Mouse (Mus musculus) brown adipose tissue, adult 24 weeks (tissue): ENCODE results near the gene Gins1. TPM values are rescaled to one million over a fixed set of nuclear protein-coding genes. Genes with fewer than 3 reads are reported as not detected.
"Not testable (repeated sequence)": the region's sequence is repeated elsewhere in the genome, so short reads cannot be mapped to it uniquely, and the experiment has no call there.

Experiments
- H3K27ac ChIP-seq: fragments of 200-500 bp; replicated peaks from 2 replicates; pipeline ENCODE4 v1.5.1; 2012; ENCODE audit warnings: low read depth, mild to moderate bottlenecking, low read length
- H3K4me1 ChIP-seq: fragments of 200-500 bp; 2 replicates; pipeline ENCODE4 v1.6.1; 2012; ENCODE audit warnings: low read length, mixed read lengths; ENCODE audit not compliant: control insufficient read depth, insufficient read depth, insufficient read length
- H3K4me3 ChIP-seq: fragments of 200-500 bp; 2 replicates; pipeline ENCODE4 v1.5.1; 2012; ENCODE audit warnings: low read depth, mild to moderate bottlenecking, low read length, moderate library complexity; ENCODE audit not compliant: insufficient read depth
- polyA plus RNA-seq: library from polyadenylated mRNA; stranded (reverse); fragments of >200 nt; gene quantifications from 2 replicates; pipeline ENCODE4 v1.2.4, GENCODE M21; 2012; ENCODE audit not compliant: missing spikeins, insufficient read depth, insufficient read length

The Gins1 gene
- polyA plus RNA-seq, 1 experiment = 3.8 TPM

DNA sequence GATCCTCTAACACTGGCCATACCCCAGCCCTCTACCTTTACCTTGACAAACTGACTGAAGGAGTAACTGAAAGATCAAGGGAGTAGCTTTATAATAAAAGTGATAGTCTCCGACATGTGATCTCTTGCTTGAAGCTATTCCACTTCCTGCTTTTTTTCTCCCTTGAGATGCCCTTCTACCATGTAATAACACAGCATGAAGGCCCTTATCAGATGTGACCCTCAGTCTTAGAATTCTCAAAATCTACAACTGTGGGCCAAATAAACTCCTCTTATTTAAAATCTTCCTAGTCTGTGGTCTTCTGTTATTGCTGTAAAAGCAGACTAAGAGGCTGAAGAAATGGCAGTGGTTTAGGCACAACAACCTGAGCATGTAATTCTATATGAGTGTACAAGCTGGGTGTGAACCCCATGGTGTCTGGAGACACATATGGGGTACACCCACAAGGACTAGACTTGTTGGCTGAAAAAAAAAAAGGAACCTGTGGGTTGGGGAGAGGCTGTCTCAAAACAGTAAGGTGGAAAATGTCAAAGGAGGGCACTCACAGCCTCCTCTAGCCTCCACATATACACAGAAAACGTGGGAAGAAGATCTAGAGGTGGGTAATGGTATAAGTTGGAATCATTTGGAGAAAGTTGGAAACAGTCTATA is 10.5 kb upstream of the Gins1 start:
- H3K27ac ChIP-seq = no peak overlapping the region
- peaks cover 5% of the 10 kb centered on the region; the same call in 1 of the 2 replicates for H3K4me1 ChIP-seq
- no peak overlapping the region for H3K4me3 ChIP-seq

DNA sequence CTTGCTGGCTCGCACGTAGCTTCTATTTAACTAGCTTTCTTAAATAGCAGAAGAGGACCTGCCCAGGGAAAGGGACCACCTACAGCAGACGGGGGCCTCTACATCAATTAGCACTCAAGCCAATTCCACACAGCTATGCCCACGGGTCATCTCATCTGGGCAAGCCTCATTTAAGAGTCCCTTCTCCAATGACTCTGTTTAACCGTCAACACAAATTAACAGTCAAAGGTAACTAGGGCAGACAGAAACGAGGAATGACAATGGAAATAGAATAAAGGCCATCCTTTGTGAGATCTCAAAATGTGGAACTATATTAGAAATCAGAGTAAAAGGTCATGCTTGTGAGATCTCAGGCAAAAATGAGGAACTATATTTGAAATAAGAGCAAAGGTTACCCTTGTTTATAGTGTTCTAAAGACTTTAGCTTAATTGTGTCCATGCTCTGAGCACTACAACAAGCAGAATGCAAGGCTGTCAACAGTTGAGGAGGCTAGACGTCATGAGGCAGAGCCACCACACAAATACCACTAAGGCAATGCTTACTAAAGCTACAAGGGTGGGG is 9.4 kb upstream of the Gins1 start:
- Histone ChIP-seq H3K27ac (peak overlapping the region; percentile 66), H3K4me1 (peaks cover 5% of the 10 kb centered on the region; the same call in 1 of the 2 replicates), H3K4me3 (no peak overlapping the region)

DNA sequence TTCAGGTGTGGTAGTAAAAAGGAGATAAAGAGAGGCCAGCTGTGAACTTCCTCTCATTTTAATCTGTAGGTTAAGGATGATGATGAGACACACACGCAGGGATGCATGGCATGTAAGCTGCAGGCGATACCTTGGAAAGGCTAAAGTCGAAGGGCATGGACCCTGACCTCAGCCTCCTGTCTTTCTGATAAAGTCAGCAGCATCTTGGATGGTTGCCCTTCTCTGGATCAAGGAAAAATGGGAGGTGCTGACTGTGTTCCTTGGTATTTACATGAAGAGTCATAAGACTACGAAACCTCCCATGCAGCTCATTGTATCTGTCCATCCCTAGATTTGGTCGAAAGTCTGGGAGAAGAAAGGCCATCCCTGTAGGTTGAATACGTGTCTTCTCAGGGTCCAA is 4.9 kb upstream of the Gins1 start:
- H3K27ac ChIP-seq = no peak overlapping the region
- peaks cover 13% of the 10 kb centered on the region for H3K4me1 ChIP-seq
- no peak overlapping the region for H3K4me3 ChIP-seq

DNA sequence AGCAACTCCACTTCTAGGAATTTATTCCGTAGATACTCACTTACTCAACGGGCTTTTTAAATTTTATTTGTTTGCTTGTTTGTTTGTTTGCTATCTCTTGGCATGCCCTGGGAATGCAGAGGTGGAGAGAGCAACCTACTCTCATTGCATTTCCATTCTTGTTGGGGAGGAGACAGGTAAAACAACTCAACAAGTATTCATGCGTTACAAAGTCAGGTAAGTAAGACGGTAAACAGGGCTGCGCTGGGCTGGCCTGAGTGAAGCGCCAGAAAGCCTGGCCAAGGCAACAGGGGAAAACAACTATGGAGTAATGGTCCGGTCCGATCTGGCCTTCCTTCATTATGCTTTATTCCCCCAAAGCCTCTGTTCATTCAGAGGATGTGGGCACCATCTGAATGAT is 2.9 kb upstream of the Gins1 start:
- Histone ChIP-seq H3K4me1 (peaks cover 9% of the 10 kb centered on the region), H3K4me3 (peak overlapping the region; percentile 36; the same call in 1 of the 2 replicates)

DNA sequence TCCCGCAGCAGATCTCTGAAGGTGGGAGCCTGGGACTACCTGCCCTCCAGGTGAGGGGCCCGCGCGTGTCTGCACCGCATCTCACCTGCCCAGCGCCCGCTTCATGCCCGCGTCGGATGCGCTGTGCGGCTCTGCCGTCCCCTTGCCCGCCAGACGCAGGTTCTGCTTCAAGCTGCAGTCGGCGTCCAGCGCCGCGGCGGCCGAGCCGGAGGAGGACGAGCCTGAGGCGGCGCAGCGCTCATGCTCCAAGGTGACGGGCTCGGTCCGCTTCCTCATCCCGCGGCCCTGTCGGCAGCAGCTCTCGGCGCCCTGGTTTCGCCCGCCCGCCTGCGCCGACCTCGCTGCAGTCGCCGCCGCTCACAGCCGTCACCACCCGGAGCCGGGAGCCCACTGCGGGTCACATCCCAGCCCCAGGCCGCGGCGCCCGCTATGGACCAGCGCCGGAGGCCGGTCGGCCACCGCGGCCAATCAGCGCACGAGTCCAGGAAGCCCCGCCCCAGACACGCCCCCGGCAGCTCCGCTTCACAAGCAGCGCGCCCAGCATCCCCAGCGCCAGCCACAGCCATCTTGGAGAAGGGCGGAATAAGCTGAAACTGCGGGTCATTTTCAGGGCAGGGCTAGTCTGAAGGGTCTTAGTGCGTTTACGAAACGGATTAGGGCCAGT is 796 bp upstream of the Gins1 start, which contains the start of gene Abhd12:
Gene Abhd12 (minus strand): TSS at position 470 of the 664 bp plus-strand sequence.
- Histone ChIP-seq H3K4me3 (peak within 1 kb of the TSS; percentile 90), H3K4me1 (peaks cover 9% of the 10 kb centered on the region), H3K27ac (peak within 1 kb of the TSS; percentile 95)

More for the DNA sequence above, 2.9 kb upstream of the Gins1 start:
- no peak overlapping the region for H3K27ac ChIP-seq

DNA sequence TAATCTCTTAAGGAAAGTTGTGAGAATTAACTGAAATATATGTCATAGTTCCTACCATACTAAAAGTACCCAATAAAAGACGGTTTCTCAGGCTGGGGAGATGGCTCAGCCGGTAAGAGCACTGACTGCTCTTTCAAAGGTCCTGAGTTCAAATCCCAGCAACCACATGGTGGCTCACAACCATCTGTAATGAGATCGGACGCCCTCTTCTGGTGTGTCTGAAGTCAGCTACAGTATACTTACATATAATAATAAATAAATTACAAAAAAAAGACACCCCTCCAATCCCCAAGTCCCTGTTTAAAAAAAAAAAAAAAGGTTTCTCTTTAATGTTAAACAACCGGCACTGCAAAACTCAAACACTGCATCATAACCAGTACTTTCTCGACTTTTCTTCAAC is 3.7 kb downstream of the Gins1 start:
- H3K4me1 ChIP-seq, H3K27ac ChIP-seq: not testable (repeated sequence)
- H3K4me3 ChIP-seq = peak overlapping the region; percentile 38; the same call in 1 of the 2 replicates

DNA sequence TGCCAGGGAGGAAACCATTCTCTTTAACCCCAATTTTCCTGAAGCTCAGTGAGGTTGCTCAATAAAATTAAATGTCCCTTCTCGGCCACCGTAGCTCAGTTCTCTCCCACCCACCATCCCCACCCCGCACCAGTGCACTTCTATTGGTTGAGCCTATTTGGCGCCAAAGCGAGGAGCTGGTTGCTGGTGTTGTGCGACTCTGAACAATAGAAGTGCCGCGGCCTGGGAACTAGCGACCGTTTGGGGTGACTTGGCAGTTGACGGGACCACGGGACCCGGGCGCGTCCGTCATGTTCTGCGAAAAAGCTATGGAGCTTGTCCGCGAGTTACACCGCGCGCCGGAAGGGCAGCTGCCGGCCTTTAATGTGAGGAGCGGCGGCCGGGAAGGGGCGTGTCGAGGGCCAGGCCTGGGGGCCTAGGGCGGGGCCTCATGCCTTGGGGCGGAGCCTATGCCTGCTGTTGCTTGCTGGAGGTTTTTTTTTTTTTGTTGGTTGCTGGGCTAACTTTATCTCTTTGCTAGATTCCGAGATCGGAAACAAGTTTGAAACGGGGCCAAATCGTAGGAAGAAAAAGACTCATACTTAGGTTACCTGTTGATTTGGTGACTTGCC is 4.3 kb downstream of the Gins1 start:
- Histone ChIP-seq H3K4me3 (peak overlapping the region; percentile 100), H3K4me1 (no peaks in the 10 kb centered on the region), H3K27ac (peak overlapping the region; percentile 50)

DNA sequence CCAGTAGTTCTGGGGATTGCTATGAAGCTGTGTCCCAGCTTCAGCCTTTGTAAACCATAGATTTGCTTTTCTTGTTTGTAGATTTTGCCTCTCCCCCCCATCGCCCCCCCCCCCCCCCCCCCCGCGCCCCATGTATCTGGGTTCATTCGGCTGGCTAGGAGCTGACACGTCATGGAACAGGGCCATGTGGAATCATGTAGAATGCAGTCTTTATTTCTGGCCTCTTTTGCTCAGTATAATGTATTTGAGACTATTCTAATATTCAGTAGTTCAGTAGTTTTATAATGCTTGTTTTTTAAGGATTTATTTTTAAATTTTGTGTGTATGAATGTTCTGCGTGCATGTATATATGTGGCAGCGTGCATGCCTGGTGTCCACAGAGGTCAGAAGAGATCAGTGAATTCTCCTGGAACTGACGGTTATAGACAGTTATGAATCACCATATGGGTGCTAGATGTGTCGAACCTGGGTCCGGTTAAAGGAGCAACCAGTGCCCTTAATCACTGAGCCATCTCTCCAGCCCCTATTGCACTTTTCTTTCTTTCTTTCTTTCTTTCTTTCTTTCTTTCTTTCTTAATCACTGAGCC is 5.2 kb downstream of the Gins1 start:
- H3K27ac ChIP-seq = no peak overlapping the region
- H3K4me3 ChIP-seq = peak overlapping the region; percentile 100; the same call in 1 of the 2 replicates
- H3K4me1 ChIP-seq = no peaks in the 10 kb centered on the region

DNA sequence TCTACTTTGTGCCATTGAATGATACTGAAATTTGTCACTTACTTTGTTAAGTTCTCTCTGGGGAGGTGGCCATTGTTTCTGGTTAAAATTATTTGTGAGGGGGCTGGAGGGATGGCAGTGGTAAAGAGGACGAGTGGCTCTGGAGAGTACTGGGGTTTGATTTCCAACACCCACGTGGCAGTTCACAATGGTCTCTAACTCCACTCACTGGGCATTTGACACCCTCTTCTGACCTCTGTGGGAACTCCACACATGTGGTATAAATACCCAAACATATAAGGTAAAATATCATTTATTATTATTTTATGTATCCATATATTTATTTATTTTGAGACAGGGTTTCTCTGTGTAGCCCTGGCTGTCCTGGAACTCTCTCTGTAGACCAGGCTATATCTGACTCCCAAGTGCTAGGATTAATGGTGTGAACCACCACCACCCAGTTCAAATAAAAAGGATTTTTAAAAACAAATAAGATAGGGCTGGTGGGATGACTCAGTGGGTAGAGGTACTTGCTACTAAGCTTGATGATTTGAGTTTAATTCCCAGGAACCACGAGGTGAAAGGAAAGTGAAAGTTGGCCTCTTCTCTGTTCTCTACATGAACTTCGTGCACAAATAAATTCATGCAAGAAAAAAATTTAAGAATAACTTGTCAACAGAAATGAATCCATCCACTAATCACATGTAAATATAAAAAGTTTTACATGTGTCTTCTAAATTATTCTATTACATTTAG is 9.7 kb downstream of the Gins1 start:
- Histone ChIP-seq H3K4me1 (no peaks in the 10 kb centered on the region), H3K4me3 (no peak overlapping the region), H3K27ac (no peak overlapping the region)

DNA sequence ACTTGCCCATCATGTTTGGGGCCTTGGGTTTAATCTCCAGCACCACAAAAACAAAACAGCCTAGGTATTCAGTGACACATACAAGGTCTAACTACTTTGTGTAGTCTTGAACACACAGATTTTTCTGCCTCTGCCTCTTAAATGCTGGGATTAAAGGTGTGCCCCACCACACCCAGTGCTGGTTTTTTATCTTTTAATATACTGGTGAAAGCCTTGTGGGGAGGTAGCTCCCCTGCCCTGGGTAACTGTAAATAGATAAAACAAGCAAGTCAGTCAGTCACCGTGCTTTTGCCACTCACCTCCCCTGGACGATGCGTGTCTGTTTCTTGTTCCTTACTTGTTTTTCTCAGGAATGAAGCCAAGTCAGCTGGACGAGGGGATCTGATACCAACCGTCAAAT is 10.6 kb downstream of the Gins1 start:
- Histone ChIP-seq H3K27ac (no peak overlapping the region), H3K4me3 (no peak overlapping the region), H3K4me1 (no peaks in the 10 kb centered on the region)

DNA sequence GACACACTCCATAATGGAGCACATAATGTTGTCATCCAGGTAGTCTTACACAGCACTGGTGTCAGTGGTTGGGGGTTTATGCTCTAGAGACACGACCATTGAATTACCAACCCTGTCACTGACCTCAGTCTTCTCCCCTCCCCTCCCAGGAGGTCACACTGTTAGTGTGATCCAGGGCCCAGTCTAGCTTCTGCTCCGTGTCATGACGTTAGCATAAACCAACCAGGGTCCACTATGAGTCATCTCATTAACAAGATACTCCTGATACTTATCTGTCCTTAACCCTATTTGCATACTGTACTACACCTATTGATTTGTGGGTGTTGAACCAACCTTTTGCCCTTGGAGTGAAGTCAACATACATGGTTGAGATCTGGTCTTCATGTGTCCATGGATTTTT is 13.5 kb downstream of the Gins1 start:
- no peak overlapping the region for H3K27ac ChIP-seq
- H3K4me1 ChIP-seq = no peaks in the 10 kb centered on the region
- H3K4me3 ChIP-seq = no peak overlapping the region

DNA sequence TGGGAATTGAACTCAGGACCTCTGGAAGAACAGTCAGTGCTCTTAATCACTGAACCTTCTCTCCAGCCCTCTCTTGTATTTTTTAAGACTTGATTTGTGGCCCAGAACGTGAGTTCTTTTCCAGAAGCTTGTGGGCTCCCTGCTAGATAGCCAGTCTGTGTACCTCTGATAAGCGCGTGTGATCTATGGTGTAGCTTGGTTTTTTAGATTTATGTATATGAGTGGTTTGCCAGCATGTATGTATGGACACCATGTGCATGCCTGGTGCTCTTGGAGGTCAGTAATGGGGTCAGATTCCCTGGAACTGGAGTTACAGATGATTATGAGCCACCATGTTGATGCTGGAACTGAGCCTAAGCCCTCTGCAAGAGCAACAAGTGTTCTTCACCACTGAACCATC is 15.3 kb downstream of the Gins1 start:
- no peaks in the 10 kb centered on the region for H3K4me1 ChIP-seq
- no peak overlapping the region for H3K27ac ChIP-seq
- H3K4me3 ChIP-seq = no peak overlapping the region

DNA sequence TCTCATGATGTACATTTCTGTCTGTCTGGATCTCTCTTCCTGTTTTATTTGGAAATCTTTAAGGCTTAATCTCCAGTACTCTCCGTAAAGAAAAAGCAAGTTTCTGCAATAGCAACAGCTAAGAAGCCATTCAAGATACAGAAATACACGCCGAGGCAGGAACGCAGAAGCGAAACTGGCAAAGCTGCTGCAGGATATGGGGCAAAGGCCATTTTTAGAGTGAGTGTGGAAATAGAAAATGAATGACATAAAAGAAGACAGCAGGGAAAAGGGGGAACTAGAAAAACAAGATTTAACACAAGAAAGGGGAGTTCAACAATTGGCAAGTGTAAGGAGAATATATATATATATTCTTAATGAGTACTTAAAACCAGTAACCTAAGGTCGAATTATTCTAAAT is 16.5 kb downstream of the Gins1 start:
- Histone ChIP-seq H3K4me1 (no peaks in the 10 kb centered on the region), H3K4me3 (no peak overlapping the region), H3K27ac (peak overlapping the region; percentile 58)

DNA sequence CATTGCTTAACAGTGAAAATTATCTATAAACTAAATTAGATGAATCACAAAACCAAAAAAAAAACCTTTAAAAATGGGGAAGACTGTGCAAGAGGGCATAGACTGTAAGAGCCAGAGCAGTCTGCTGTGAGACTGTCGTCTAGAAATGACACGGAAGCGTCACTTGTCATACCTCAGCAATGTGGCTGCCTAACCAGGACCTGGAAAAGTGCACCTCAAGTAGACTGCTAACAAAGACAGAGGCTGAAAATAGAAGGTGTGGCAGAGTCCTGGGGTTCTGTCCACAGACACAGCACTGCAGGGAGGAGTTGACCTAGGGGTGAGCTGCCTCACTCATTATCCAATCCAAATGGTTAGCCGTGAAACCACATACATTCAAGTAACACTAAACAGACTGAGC is 17.0 kb downstream of the Gins1 start:
- H3K4me3 ChIP-seq = no peak overlapping the region
- peak overlapping the region; percentile 92 for H3K27ac ChIP-seq
- peaks cover 2% of the 10 kb centered on the region; the same call in 1 of the 2 replicates for H3K4me1 ChIP-seq
